Mouse (Mus musculus) spleen, adult 2 months (tissue): ENCODE data around the gene Hmcn1.

ENCODE experiments used
- CTCF ChIP-seq: fragments of 200-500 bp; IDR thresholded peaks from 2 replicates; pipeline ENCODE4 v1.5.1; 2011; ENCODE audit warnings: mild to moderate bottlenecking, inconsistent platforms; ENCODE audit not compliant: insufficient read depth, insufficient read length, insufficient replicate concordance; ENCODE audit errors: extremely low read depth
- POLR2A ChIP-seq: fragments of 200-500 bp; IDR thresholded peaks from 2 replicates; pipeline ENCODE4 v1.6.1; 2011; ENCODE audit warnings: low read depth, low read length, inconsistent platforms

GRCm38 (mm10) chr1:150798651-150799050 lies 194.6 kb downstream of the Hmcn1 start:
- TF ChIP-seq CTCF (no peak), POLR2A (no peak)
